Mouse (Mus musculus): ENCODE results near the gene Cnot2.
A peak's percentile ranks its signal among the peaks of the same experiment; 100 is the strongest.
"Not testable (repeated sequence)": the region's sequence is repeated elsewhere in the genome, so short reads cannot be mapped to it uniquely, and the experiment has no call there.

The Cnot2 gene

GRCm38 (mm10) chr10:116581369-116581718, at the start of gene Cnot2:
Gene Cnot2, minus strand, starts transcription at chr10:116581511.
- peak; percentile 87 for DNase-seq (ENCODE audit: low spot score)

- DNase-seq (ENCODE audit: low spot score): no peak
These were observed 47.6 kb upstream of the Cnot2 start for GRCm38 (mm10) chr10:116628926-116629325.

- no peak for DNase-seq (ENCODE audit: low spot score)
These were observed 44.7 kb upstream of the Cnot2 start for GRCm38 (mm10) chr10:116626009-116626408.

- not testable (repeated sequence) for DNase-seq (ENCODE audit: low spot score)
These were observed 31.9 kb upstream of the Cnot2 start for GRCm38 (mm10) chr10:116613250-116613649.

- DNase-seq (ENCODE audit: low spot score): no peak
These were observed 23.5 kb upstream of the Cnot2 start for GRCm38 (mm10) chr10:116604905-116605162.

- no peak for DNase-seq (ENCODE audit: low spot score)
These were observed 23.0 kb upstream of the Cnot2 start for GRCm38 (mm10) chr10:116604081-116604904.

- no peak for DNase-seq (ENCODE audit: low spot score)
These were observed 17.9 kb upstream of the Cnot2 start for GRCm38 (mm10) chr10:116599056-116599850.

- no peak for DNase-seq (ENCODE audit: low spot score)
These were observed 1.4 kb upstream of the Cnot2 start for GRCm38 (mm10) chr10:116582738-116583137.

GRCm38 (mm10) chr10:116581719-116582481, 589 bp upstream of the Cnot2 start:
- peak; percentile 28 for DNase-seq (ENCODE audit: low spot score)

GRCm38 (mm10) chr10:116580591-116581358, 536 bp downstream of the Cnot2 start:
- DNase-seq (ENCODE audit: low spot score): no peak

GRCm38 (mm10) chr10:116579478-116579877, 1.8 kb downstream of the Cnot2 start:
- no peak for DNase-seq (ENCODE audit: low spot score)

- DNase-seq (ENCODE audit: low spot score): no peak
These were observed 2.9 kb downstream of the Cnot2 start for GRCm38 (mm10) chr10:116578375-116578774.

- no peak for DNase-seq (ENCODE audit: low spot score)
These were observed 4.1 kb downstream of the Cnot2 start for GRCm38 (mm10) chr10:116577181-116577580.

- not testable (repeated sequence) for DNase-seq (ENCODE audit: low spot score)
These were observed 5.2 kb downstream of the Cnot2 start for GRCm38 (mm10) chr10:116576071-116576470.

GRCm38 (mm10) chr10:116570526-116570925, 10.8 kb downstream of the Cnot2 start:
- DNase-seq (ENCODE audit: low spot score): no peak

GRCm38 (mm10) chr10:116568539-116568938, 12.8 kb downstream of the Cnot2 start:
- no peak for DNase-seq (ENCODE audit: low spot score)

- no peak for DNase-seq (ENCODE audit: low spot score)
These were observed 13.6 kb downstream of the Cnot2 start for GRCm38 (mm10) chr10:116567491-116568405.

- not testable (repeated sequence) for DNase-seq (ENCODE audit: low spot score)
These were observed 14.8 kb downstream of the Cnot2 start for GRCm38 (mm10) chr10:116566492-116566891.

- no peak for DNase-seq (ENCODE audit: low spot score)
These were observed 16.3 kb downstream of the Cnot2 start for GRCm38 (mm10) chr10:116564828-116565602.
